Mouse (Mus musculus) spleen, adult 2 months (tissue): ENCODE data around the gene Dgki. TPM values are rescaled to one million over a fixed set of nuclear protein-coding genes. Genes with fewer than 3 reads are reported as not detected.

Experiments used
- DNase-seq, 2 experiments: peaks; one replicate each; pipeline versions ENCODE4 v3.0.0 to v3.0.0-alpha.2; 2012 to 2021; ENCODE audit warnings: low spot score in 2 of 2, low read depth in 1 of 2
- H3K27ac ChIP-seq: fragments of 200-500 bp; 2 replicates; pipeline ENCODE4 v1.5.1; 2012; ENCODE audit warnings: low read length, inconsistent platforms; ENCODE audit not compliant: insufficient read depth
- H3K27me3 ChIP-seq: fragments of 200-500 bp; 2 replicates; pipeline ENCODE4 v1.6.1; 2012; ENCODE audit warnings: mild to moderate bottlenecking, moderate library complexity, low read length, inconsistent platforms; ENCODE audit not compliant: control insufficient read depth, insufficient read depth
- H3K36me3 ChIP-seq: fragments of 200-500 bp; 2 replicates; pipeline ENCODE4 v1.6.1; 2012; ENCODE audit warnings: mild to moderate bottlenecking, low read length, inconsistent platforms; ENCODE audit not compliant: control insufficient read depth, insufficient read depth
- H3K4me1 ChIP-seq: fragments of 200-500 bp; 2 replicates; pipeline ENCODE4 v1.6.1; 2011; ENCODE audit warnings: inconsistent platforms; ENCODE audit not compliant: control insufficient read depth, insufficient read depth, insufficient read length
- H3K4me3 ChIP-seq: fragments of 200-500 bp; 2 replicates; pipeline ENCODE4 v1.5.1; 2011; ENCODE audit warnings: mild to moderate bottlenecking, inconsistent platforms; ENCODE audit not compliant: insufficient read depth, insufficient read length; ENCODE audit errors: extremely low read depth
- CTCF ChIP-seq: fragments of 200-500 bp; IDR thresholded peaks from 2 replicates; pipeline ENCODE4 v1.5.1; 2011; ENCODE audit warnings: mild to moderate bottlenecking, inconsistent platforms; ENCODE audit not compliant: insufficient read depth, insufficient read length, insufficient replicate concordance; ENCODE audit errors: extremely low read depth
- POLR2A ChIP-seq: fragments of 200-500 bp; IDR thresholded peaks from 2 replicates; pipeline ENCODE4 v1.6.1; 2011; ENCODE audit warnings: low read depth, low read length, inconsistent platforms
- WGBS: fragments of 180-500 bp; shearing (Covaris S2); methylation state at CpG from one replicate; pipeline ENCODE4 v1.1.7; 2018; 5-methylcytosine and 5-hydroxymethylcytosine counted together
- polyA plus RNA-seq: library from polyadenylated mRNA; depleted of rRNA; stranded (reverse); fragments of >200 nt; gene quantifications from 2 replicates; pipeline ENCODE4 v1.2.3, GENCODE M21; 2012

Gene Dgki
- polyA plus RNA-seq, 1 experiment = 0.70 TPM

GRCm38 (mm10) chr6:37231148-37231547 lies 68.8 kb downstream of the Dgki start:
- Histone ChIP-seq H3K27ac (no peak overlapping the region), H3K4me3 (no peak overlapping the region), H3K4me1 (no peaks in the 10 kb centered on the region), H3K27me3 (no peaks in the 10 kb centered on the region), H3K36me3 (no peaks in the 10 kb centered on the region)
- WGBS = 57% methylated on average over 6 of the region's 6 CpGs
- DNase-seq = no peak
- TF ChIP-seq POLR2A (no peak), CTCF (no peak)

- Histone ChIP-seq H3K36me3 (no peaks in the 10 kb centered on the region), H3K27ac (peak overlapping the region; percentile 34; the same call in 1 of the 2 replicates), H3K4me1 (no peaks in the 10 kb centered on the region), H3K4me3 (no peak overlapping the region), H3K27me3 (no peaks in the 10 kb centered on the region)
- TF ChIP-seq CTCF (no peak), POLR2A (no peak)
- peak; percentile 4 to 11 for DNase-seq
- WGBS = 39% methylated on average over 7 of the region's 7 CpGs
Measured at GRCm38 (mm10) chr6:37222947-37223510, 77.0 kb downstream of the Dgki start.

GRCm38 (mm10) chr6:37222016-37222415 lies 78.0 kb downstream of the Dgki start:
- Histone ChIP-seq H3K36me3 (no peaks in the 10 kb centered on the region), H3K27me3 (no peaks in the 10 kb centered on the region), H3K27ac (no peak overlapping the region), H3K4me1 (no peaks in the 10 kb centered on the region), H3K4me3 (no peak overlapping the region)
- TF ChIP-seq CTCF (no peak), POLR2A (no peak)
- no peak for DNase-seq
- 83% methylated on average over 6 of the region's 6 CpGs for WGBS

GRCm38 (mm10) chr6:37219110-37219509 lies 80.9 kb downstream of the Dgki start:
- no peak for DNase-seq
- Histone ChIP-seq H3K27me3 (no peaks in the 10 kb centered on the region), H3K4me1 (no peaks in the 10 kb centered on the region), H3K36me3 (no peaks in the 10 kb centered on the region), H3K27ac (no peak overlapping the region), H3K4me3 (no peak overlapping the region)
- WGBS = 94% methylated on average over 4 of the region's 4 CpGs
- TF ChIP-seq POLR2A (no peak), CTCF (no peak)

- no peak for DNase-seq
- TF ChIP-seq CTCF = no peak
- TF ChIP-seq POLR2A = no peak
- Histone ChIP-seq H3K4me3 (no peak overlapping the region), H3K27me3 (no peaks in the 10 kb centered on the region), H3K4me1 (no peaks in the 10 kb centered on the region; the same call in 1 of the 2 replicates), H3K36me3 (no peaks in the 10 kb centered on the region), H3K27ac (no peak overlapping the region)
- WGBS = 59% methylated on average over 4 of the region's 4 CpGs
Measured at GRCm38 (mm10) chr6:37216342-37216763, 83.6 kb downstream of the Dgki start.

GRCm38 (mm10) chr6:37215655-37216054 lies 84.3 kb downstream of the Dgki start:
- Histone ChIP-seq H3K36me3 (no peaks in the 10 kb centered on the region), H3K4me1 (no peaks in the 10 kb centered on the region; the same call in 1 of the 2 replicates), H3K4me3 (no peak overlapping the region), H3K27me3 (no peaks in the 10 kb centered on the region), H3K27ac (no peak overlapping the region)
- 80% methylated on average over 10 of the region's 10 CpGs for WGBS
- no peak for TF ChIP-seq POLR2A
- TF ChIP-seq CTCF = no peak
- DNase-seq = no peak

GRCm38 (mm10) chr6:37212930-37213329 lies 87.1 kb downstream of the Dgki start:
- DNase-seq = peak in 1 of 2 experiments; percentile 41

More at GRCm38 (mm10) chr6:37212930-37213329, 87.1 kb downstream of the Dgki start:
- no peak overlapping the region for H3K27ac ChIP-seq
- 28% methylated on average over 4 of the region's 4 CpGs for WGBS
- H3K4me1 ChIP-seq = no peaks in the 10 kb centered on the region; the same call in 1 of the 2 replicates
- no peak overlapping the region for H3K4me3 ChIP-seq
- no peak for TF ChIP-seq CTCF
- TF ChIP-seq POLR2A = no peak
- H3K36me3 ChIP-seq = no peaks in the 10 kb centered on the region
- H3K27me3 ChIP-seq = no peaks in the 10 kb centered on the region
